Mouse (Mus musculus) spleen, postnatal 14 days (tissue): ENCODE results near the gene Usp10.

ENCODE experiments used
- DNase-seq, 2 experiments: peaks; one replicate each; pipeline ENCODE4 v3.0.0; 2021 to 2022; ENCODE audit warnings: low spot score in 2 of 2

Gene Usp10

GRCm38 (mm10) chr8:119958076-119958475, 47.9 kb downstream of the Usp10 start:
- DNase-seq: no peak

DNA sequence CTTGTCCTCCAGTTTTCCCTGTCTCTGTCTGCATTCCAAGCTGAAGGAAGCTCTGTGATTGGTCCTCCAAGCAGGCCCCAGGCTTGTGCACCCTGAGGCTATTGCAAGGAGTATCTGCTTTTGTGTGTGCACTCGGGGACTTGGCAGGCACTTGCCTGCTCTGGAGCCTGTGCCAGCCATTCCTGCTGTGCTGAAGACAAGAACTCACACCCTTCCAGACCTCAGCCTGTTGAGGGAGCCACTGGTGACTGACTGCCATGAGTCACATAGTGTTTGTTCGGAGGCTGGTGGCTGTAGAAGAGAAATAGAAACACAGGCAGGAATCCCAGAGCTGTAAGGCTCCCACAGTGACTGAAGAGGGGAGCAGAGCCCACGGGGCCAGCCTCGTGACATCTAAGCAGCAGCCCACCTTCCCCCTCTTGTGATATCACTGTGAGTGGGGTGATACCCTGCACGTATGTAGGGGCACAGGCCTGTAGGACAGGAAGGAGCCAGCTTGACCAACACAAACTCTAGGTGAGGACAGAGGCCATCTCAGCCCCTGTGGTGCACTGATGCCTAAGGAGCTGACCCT, 50.5 kb downstream of the Usp10 start:
- no peak for DNase-seq

GRCm38 (mm10) chr8:119964859-119965258, 54.7 kb downstream of the Usp10 start:
- DNase-seq: no peak

GRCm38 (mm10) chr8:119967435-119967834, 57.3 kb downstream of the Usp10 start:
- no peak for DNase-seq

DNA sequence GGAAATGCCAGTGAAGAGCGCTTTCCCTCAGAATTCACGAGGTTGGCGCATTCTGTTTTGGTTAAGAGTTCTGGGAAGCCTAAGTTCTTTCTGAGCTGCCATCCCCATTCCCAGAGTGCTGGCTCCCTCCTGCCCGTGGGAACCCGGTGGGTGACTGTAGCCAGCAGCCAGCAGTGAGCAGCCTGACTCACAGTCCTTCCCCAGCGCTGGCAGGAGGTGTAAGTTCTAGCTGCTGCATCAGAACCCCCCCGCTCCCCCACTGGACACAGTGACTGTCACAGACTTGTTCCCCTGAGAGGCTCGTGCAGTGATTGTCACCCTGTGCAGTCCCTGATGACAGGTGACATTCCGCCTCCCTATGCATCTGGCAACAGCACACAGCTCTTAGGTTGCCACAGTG, 60.0 kb downstream of the Usp10 start:
- DNase-seq: no peak

- no peak for DNase-seq
Measured at GRCm38 (mm10) chr8:119972558-119972957, 62.4 kb downstream of the Usp10 start.

- no peak for DNase-seq
Measured at GRCm38 (mm10) chr8:119978770-119979381, 68.7 kb downstream of the Usp10 start.

DNA sequence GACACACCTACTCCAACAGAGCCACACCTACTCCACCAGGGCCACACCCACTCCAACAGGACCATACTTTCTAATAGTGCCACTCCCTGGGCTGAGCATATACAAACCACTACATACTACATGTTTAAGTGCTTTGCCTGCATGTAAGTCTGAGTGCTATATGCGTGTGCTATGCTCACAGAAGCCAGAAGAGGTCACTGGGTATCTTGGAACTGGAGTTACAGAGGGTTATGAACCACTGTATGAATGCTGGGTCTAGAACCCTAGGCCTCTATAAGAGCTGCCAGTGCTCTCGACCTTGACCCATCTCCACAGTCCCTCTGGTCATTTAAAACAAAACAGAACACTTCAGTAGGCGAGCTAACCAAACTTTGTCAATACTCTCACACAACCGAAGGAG, 71.1 kb downstream of the Usp10 start:
- no peak for DNase-seq

GRCm38 (mm10) chr8:119984085-119984484, 73.9 kb downstream of the Usp10 start:
- no peak for DNase-seq

GRCm38 (mm10) chr8:119986174-119986573, 76.0 kb downstream of the Usp10 start:
- DNase-seq: no peak

DNA sequence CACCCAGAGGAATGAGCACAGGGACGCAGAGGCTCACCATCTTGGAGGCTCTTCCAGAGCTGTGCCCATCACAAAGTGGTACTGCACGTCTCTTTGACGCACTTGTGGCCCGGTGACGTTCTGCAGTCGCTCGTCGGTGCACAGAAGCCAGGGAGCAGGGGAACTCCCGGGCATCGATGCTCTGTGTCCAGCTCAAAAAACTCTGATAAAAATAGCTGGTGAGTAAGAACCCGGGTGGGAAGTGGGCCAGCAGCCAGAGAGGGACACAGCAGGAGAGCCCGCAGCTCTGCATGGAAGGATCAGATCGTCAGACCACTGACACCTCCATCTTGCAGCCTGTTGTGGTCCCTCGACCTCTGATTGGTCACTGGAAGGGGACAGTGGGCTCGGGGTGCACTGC, 77.9 kb downstream of the Usp10 start:
- no peak for DNase-seq

GRCm38 (mm10) chr8:119992249-119992648, 82.1 kb downstream of the Usp10 start, which contains the start of gene Crispld2:
TSS of gene Crispld2 (plus strand) at chr8:119992438.
- DNase-seq: peak in 1 of 2 experiments; percentile 41

GRCm38 (mm10) chr8:119994114-119994513, 84.0 kb downstream of the Usp10 start:
- no peak for DNase-seq

DNA sequence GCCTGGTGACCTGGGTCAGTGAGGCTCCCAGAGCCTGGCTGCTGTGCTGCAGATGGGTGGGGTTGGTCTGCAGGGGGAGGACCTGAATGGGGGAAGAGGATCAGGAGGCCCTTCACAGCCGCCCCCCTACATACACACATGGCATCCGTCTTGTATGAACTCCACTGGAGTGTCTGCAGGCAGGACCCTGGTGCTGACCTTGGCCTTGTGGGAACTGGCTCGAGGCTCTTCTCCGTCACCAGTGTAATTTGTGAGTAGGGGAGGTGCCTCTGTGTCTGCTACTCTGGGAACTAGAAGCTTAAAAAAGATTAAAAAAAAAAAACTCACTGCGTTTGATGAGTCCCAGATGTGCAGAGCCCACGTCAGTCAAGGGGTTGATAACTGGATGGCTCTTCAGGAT, 84.4 kb downstream of the Usp10 start:
- no peak for DNase-seq

DNA sequence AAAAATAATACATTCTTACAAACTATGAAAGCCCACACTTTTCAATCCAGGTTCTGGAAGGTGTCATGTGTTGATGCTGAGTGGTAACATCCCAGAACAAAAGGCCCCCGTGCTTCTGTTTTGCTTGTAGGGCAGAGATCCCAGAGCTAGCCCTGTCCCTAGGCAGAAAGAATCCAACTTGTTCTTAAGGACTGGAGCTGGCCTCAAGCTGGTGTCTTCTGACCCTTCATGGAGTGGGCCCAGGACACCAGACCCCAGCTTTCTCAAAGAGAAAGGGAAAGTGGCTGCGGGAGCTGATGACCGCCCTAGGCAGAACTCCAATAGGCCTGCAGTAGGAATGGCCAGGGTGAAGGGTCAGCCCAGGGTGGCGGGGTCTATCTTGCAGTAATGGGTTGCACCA, 87.1 kb downstream of the Usp10 start:
- no peak for DNase-seq

- DNase-seq: no peak
Measured at GRCm38 (mm10) chr8:120000461-120000860, 90.3 kb downstream of the Usp10 start.

DNA sequence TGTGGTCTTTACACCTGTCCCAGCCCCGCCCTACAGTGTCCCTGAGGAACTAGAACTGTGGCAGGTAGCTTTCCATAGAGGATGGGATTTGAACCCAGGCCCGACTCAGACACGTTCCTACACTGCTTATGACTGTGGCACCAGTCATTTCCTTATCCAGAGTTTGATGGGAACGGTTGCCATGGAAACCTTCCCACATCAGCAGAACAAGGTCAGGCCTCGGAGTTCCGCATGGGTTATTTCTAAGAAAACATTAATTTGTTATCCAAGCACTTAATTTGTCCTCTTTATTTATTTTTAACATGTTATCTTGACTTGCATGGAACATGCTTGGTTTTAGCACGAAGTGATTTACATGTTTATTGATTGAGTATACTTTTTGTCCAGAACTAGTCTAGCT, 91.6 kb downstream of the Usp10 start:
- no peak for DNase-seq

GRCm38 (mm10) chr8:120002348-120002747, 92.2 kb downstream of the Usp10 start:
- DNase-seq: no peak

DNA sequence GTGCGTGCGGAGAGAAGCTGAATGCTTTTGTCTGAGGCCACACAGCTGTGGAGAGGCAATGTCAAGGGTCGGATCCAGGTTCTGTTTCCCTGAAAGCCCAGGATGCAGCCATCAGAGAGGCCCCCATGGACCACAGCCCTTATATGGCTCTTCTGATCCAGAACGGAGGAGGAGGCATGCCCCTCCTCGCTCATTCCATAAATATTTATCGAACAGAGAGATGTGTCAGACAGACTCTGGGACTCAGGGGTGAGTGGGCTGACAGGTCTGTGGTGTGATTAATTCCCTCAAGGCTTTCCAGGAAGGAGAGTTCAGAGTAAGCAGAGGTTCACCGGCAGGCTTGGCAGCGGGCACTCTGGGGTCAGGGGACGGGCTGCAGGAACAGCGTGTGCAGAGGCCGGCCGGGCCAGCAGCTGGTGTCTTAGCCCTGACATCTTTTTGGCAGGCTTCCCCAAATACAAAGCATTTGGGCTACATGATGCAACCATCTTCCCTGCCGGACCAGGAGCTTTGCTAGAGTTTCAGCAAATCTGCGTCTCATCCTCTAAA, 94.1 kb downstream of the Usp10 start:
- no peak for DNase-seq

DNA sequence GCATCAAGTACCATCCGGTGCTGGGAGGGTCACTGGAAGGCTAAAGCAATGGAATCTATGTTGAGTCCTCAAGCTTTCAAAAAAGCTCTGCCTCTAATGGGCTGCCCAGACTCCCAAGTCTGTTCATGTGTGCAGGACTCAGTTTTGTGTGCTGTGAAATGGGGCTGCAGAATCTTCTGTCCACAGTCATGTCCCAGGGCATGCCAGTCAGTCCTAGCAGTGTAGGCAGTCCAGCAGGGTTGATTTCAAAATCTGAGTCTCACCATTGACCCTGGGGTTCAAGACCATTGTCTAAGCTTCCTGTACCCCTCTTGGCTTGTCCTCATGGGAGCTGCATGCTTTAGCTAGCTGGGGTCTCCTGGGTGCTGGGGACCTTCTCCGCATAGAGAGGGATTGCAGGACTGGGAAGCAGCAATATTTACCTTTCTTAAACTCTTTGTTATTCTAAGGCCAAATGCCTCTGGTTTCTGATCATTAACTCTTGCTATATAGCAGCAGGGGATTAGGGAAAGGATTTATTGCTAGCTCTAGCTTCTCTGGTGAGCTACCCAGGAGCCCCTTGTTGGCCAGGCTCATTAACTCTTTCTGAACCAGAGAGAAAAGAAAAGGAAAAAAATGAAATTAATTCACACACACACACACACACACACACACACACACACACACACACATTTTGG, 94.7 kb downstream of the Usp10 start:
- DNase-seq: no peak

DNA sequence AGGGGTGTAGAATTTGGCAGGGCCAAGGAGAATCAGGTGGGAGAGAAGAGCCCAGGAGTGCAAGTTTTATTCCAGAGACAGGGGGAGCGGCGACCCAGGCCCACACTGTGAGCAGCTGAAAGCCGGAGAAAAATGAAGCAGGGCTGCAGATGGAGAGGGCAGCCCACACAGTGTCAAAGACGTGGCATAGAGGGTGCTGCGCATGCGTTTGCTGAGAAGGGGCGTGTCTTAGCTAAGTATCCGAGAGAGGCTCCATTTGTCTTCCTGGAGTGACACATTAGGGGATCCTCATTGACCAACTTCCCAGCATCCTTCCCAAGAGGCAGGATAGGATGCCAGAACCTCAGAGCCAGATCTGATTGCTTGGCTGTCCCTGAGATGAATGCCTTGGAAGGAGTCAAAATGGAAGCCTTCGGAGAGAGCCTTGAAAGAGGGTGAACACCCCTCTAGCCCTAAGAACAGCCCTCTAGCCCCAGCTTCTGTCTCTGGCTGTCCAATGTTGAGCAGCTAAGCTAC, 96.5 kb downstream of the Usp10 start:
- no peak for DNase-seq
